Mouse (Mus musculus): ENCODE data around the gene Mtcl1. TPM values are rescaled to one million over a fixed set of nuclear protein-coding genes. Genes with fewer than 3 reads are reported as not detected.

The Mtcl1 gene
- total RNA-seq, 4 experiments from 2014 or later: 8.2 to 17.0 (median 11.1) TPM

DNA sequence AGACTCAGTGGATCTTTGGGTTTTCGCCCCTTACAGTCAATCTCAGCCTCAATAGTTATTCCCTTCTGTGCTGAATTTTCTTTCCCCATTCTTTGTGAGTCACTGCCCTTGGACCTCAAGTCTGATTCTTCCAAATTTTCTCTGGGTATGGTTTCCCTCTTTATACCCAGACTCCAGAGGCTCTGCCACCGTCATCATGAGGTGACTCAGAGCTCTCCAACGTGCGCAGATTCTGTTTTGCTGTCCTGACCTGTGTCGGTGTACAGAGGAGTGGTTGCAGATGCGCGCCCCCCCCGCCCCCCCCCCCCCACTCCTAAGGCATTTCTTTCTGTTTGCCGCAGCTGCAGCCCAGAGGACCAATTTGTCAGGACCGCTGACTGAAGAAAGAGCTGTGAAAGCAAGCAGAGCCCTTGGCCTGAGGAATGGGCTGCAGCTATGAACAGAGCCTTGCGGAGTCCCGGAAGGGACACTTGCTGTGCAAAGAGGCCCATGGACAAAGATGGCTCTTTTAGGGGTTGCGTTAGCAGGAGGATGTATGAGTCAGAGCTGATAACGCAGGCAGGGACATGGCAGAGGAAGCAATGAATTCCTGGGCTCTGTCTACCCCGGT lies 126.8 kb downstream of the Mtcl1 start:
- DNase-seq: peak; percentile 17

- DNase-seq: no peak
Observed at GRCm38 (mm10) chr17:66321933-66322332, 127.6 kb downstream of the Mtcl1 start.

DNA sequence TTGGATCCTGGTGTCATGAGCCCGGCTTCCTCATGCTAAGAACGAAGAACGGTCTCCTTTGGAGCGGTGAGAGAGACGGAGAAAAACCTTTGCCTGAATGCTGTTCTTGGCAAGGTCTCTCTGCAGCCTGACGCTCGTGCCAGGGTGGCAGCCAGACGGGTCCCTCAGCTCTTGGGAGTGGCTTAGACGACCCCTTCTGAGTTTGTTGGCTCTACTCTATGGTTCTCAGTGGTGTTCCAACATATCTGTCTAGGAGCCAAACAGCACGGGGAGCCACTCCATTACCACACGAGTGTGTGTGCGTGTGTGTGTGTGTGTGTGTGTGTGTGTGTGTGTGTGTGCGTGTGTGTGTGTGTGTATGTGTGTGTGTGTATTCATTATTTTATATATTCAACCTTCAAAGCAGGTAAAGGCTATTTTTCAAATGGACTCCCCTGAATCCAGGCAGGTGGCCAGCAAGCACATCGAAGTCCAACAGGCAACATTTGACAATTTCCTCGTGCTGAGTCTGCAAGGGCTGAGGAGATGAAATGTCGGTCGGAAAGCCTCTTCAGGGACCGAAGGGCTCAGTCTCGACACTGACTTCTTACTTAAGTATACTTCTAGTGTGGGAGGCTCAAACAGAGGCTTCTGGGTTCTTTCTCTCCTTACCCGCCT lies 128.7 kb downstream of the Mtcl1 start:
- no peak for DNase-seq

GRCm38 (mm10) chr17:66318031-66318430 lies 131.5 kb downstream of the Mtcl1 start:
- DNase-seq: no peak

DNA sequence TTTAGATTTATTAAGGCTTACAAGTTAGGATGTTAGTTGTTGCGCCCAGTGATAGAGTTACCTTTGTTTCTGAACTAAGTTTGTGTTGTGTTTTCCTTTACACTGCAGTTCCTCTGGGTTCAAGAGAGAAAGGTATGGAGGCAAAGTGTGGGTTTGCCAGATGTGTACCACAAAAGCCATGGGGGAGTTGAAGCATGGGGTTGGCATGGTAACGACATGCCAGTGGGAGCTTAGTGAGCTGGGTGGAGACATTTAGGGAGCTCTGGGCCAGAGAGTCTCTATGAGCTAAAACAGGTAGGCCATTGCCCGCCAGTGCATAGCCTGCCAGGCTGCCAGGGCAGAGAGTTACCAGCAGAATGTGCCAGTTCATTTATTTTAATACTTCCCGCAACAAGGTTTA lies 132.0 kb downstream of the Mtcl1 start:
- no peak for DNase-seq

GRCm38 (mm10) chr17:66317156-66317555 lies 132.4 kb downstream of the Mtcl1 start:
- DNase-seq: no peak

DNA sequence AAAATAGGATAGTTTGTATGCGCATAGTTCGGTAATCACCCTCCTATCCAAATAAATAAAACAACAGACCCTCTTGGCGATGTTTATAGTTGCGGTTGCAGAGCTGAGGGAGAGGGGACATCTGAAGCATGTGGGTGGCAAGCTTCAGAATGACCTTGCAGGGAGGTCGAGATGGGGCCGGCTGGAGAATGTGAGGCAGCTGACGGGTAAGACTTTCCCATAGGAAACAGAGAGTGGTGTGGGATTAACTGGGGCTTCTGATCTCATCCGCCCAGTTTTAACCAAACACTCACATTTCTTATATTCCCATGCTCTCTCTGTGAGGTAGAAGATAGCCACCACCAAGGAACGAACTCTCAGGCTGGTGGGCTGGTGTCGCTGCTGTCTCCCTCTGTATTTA lies 134.1 kb downstream of the Mtcl1 start:
- DNase-seq: no peak

GRCm38 (mm10) chr17:66314566-66315285 lies 134.8 kb downstream of the Mtcl1 start:
- no peak for DNase-seq

DNA sequence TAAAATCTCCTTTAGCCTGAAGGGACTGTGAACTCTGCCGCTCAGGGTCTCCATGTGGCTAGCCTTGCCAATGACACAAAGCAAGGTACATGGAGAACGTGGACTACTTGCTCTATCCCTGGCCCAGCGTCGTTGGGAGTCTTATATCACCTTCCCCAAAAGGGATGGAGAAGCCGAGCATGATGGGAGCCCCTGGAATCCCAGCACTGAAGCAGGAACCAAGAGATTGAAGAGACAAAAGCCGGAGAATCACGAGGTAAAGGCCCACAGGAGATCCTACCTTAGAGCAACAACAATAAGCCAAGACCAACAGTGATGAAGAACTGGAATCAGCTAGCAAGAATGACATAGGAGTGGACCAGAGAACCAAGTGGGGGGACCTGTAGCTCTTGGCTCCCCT lies 147.6 kb downstream of the Mtcl1 start:
- no peak for DNase-seq

DNA sequence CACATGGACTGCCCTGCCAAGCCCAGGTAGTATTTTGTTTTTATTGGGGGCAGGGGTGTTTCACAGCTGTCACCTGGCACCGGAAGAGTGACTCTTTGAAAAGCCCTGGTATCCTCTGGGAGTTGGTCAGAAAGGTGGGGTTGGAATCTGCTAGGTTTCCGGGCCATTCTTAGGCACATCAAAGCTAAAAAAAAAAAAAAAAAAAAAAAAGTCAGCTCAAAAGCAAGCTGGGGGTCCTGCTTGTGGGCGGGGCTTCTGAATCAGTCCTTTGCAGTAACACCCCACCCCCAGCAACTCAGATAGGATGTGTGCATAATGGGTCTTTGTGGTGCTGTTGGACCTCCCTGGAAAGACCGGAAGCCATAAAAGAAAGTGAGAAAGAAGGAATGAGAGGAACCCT lies 148.3 kb downstream of the Mtcl1 start:
- no peak for DNase-seq

- DNase-seq: no peak
Observed at GRCm38 (mm10) chr17:66297721-66298120, 151.8 kb downstream of the Mtcl1 start.

- no peak for DNase-seq
Observed at GRCm38 (mm10) chr17:66293581-66293980, 156.0 kb downstream of the Mtcl1 start.

GRCm38 (mm10) chr17:66289894-66290293 lies 159.7 kb downstream of the Mtcl1 start:
- no peak for DNase-seq

Other genes with a start within 250 kb of the Mtcl1 start
- 100 to 1,000 TPM in 2 of 4 experiments, 10 to 100 TPM in 2; 81.3 to 109 (median 95.2) TPM for gene Rab12, start 70.0 kb upstream of the Mtcl1 start, total RNA-seq (2022)
- gene Themis3, start 144.9 kb upstream of the Mtcl1 start, total RNA-seq (2022): not detected

All from adrenal gland, adult 8-10 months (tissue).